Mouse (Mus musculus) CH12.LX (cell line): ENCODE measurements at regions not wholly inside any gene's neighbourhood (a gene's known extent, or its start where the extent isn't known, plus 50 kb on each side); places are given as distances from the start of the nearest gene placed in this dataset.

Experiments used
- CTCF ChIP-seq, 2 experiments: IDR thresholded peaks in 1 of 2; conservative IDR thresholded peaks in 1 of 2; 2 replicates each; pipeline ENCODE4 v1.5.1; 2011 to 2012; ENCODE audit warnings: low read depth in 2 of 2, low read length in 2 of 2, improper control_type of control experiment in 1 of 2, inconsistent platforms in 1 of 2, mild to moderate bottlenecking in 1 of 2, moderate library complexity in 1 of 2
- PAX5 ChIP-seq: IDR thresholded peaks from 2 replicates; pipeline ENCODE4 v1.6.1; 2012; ENCODE audit warnings: low read length, inconsistent platforms, mixed read lengths
- POLR2A ChIP-seq: IDR thresholded peaks from 2 replicates; pipeline ENCODE4 v1.6.1; 2011; ENCODE audit warnings: low read depth, mild to moderate bottlenecking, improper control_type of control experiment, low read length
- UBTF ChIP-seq: IDR thresholded peaks from 2 replicates; pipeline ENCODE4 v1.6.1; 2012; ENCODE audit warnings: low read depth, mild to moderate bottlenecking, inconsistent platforms, low read length, improper control_type of control experiment, moderate library complexity
- ZNF384 ChIP-seq: IDR thresholded peaks from 2 replicates; pipeline ENCODE4 v1.6.1; 2012; ENCODE audit warnings: low read depth, low read length, improper control_type of control experiment, inconsistent platforms

DNA sequence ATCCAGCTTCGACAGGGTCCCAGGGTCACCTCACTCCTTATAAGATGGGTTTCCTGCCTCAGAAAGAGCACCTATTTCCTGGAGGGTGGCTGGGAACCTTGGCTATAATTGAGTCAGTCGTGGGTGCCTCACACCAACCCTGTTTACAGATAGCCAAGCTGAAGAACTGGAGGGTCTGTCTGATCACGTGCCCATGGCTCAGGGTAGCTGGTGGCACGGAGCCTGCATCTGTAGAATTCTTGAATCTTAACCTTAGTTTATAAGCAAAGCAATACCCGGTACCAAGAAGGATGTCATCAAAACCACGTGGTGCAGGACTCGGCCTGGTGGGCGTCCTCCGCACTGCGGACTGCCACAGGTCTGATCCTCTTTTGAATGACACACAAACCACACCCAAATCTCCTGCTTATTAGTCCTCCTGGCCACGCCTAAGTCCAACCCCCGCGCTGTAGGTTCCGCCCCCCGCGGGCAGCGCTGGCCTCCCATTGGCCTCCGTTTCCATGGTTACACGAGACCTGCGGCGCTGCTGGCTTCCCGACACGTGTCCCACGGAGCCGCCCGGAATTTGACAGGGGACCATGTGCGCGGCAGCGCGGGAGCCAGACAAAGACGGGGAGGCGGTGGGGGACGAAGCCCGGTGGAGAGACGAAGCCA is 49.9 kb upstream of the Cstad start:
- TF ChIP-seq PAX5 (no peak), UBTF (no peak), ZNF384 (no peak), CTCF (conservative IDR thresholded peaks at IDR 0.05 in 1 of 2, IDR thresholded peaks at IDR 0.05 in 1 of 2; ENCODE audit: low read depth in 2 of 2, low read length in 2 of 2) (no peak), POLR2A (no peak)
